Mouse (Mus musculus): ENCODE measurements around the gene Pkib. TPM values are rescaled to one million over a fixed set of nuclear protein-coding genes. Genes with fewer than 3 reads are reported as not detected.

Pkib gene
- polyA plus RNA-seq, 1 experiment from 2014 or later = 2.2 TPM

DNA sequence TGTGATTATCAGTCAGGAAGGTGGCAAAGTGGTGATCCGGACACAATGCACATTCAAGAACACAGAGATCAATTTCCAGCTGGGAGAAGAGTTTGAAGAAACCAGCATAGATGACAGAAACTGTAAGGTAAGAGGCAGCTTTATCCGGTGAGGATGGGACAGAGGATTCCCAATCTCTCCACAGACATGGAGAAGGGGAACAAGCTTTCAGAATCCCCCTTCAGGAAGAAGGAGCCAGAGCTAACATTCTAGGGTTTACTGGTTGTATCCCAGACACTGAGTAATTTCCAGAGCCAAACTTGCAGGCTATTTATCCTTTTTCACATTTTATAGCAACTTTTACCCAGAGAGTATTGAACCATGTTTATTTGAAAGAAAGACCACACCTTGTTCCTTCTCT lies 153.8 kb downstream of the Pkib start:
- Histone ChIP-seq H3K36me3 (ENCODE audit: insufficient read depth, low read length) (no peaks in the 10 kb centered on the region), H3K9me3 (ENCODE audit: low read length) (no peaks in the 10 kb centered on the region), H3K4me2 (replicated peaks; ENCODE audit: low read depth, low read length) (no peak overlapping the region), H3K27me3 (replicated peaks; ENCODE audit: insufficient read depth, low read length) (no peaks in the 10 kb centered on the region), H3K27ac (ENCODE audit: low read length) (no peak overlapping the region), H3K4me3 (ENCODE audit: low read depth, low read length) (no peak overlapping the region), H3K4me1 (ENCODE audit: insufficient read depth, low read depth, low read length) (no peaks in the 10 kb centered on the region), H3K9ac (replicated peaks; ENCODE audit: low read depth) (no peak overlapping the region)
- WGBS = 76% methylated on average over 2 of the region's 2 CpGs
- TF ChIP-seq EP300 (IDR thresholded peaks at IDR 0.05) (no peak), CTCF (IDR thresholded peaks at IDR 0.05) (no peak)
- no peak for ATAC-seq
- no peak for DNase-seq (ENCODE audit: low spot score)

Other genes starting within 250 kb of the Pkib start
- 17.3 and 17.8 TPM in 2 replicates for gene Hsf2, start 145.6 kb upstream of the Pkib start, polyA plus RNA-seq (2015; fragmentation: Nextera tagmentation; extraction: Ambion mirVana)
- gene Serinc1, start 99.5 kb upstream of the Pkib start, polyA plus RNA-seq (2015; fragmentation: Nextera tagmentation; extraction: Ambion mirVana) = 147 and 155 TPM in 2 replicates
- gene Fabp7, start 152.9 kb downstream of the Pkib start, polyA plus RNA-seq (2015; fragmentation: Nextera tagmentation; extraction: Ambion mirVana) = 8.6 and 12.9 TPM in 2 replicates
- gene Smpdl3a, start 162.4 kb downstream of the Pkib start, polyA plus RNA-seq (2015; fragmentation: Nextera tagmentation; extraction: Ambion mirVana) = 92.6 and 95.3 TPM in 2 replicates